Mouse (Mus musculus) CH12.LX (cell line): Measurements from ENCODE around the gene Prss32.

Experiments used
- CTCF ChIP-seq, 2 experiments: IDR thresholded peaks in 1 of 2; conservative IDR thresholded peaks in 1 of 2; 2 replicates each; pipeline ENCODE4 v1.5.1; 2011 to 2012; ENCODE audit warnings: low read depth in 2 of 2, low read length in 2 of 2, improper control_type of control experiment in 1 of 2, inconsistent platforms in 1 of 2, mild to moderate bottlenecking in 1 of 2, moderate library complexity in 1 of 2
- E2F4 ChIP-seq: IDR thresholded peaks from 2 replicates; pipeline ENCODE4 v1.6.1; 2011; ENCODE audit warnings: low read depth, low read length, improper control_type of control experiment; ENCODE audit not compliant: insufficient replicate concordance
- RCOR1 ChIP-seq: conservative IDR thresholded peaks from 2 replicates; pipeline ENCODE4 v1.6.1; 2012; ENCODE audit warnings: low read depth, mild to moderate bottlenecking, inconsistent platforms, low read length, improper control_type of control experiment

GRCm38 (mm10) chr17:23801627-23802026, 42.0 kb upstream of the Prss32 start:
- no peak for TF ChIP-seq CTCF (conservative IDR thresholded peaks at IDR 0.05 in 1 of 2, IDR thresholded peaks at IDR 0.05 in 1 of 2; ENCODE audit: low read depth in 2 of 2, low read length in 2 of 2)
- TF ChIP-seq E2F4, result no peak
- no peak for TF ChIP-seq RCOR1
